Mouse (Mus musculus) heart, adult 9 months (tissue): ENCODE data around the gene Krtap2-4.
A peak's percentile ranks its signal among the peaks of the same experiment; 100 is the strongest.

Source experiments
- DNase-seq, 2 experiments: peaks; one replicate each; pipeline ENCODE4 v3.0.0; 2022; ENCODE audit warnings: low spot score in 2 of 2

Gene Krtap2-4

GRCm38 (mm10) chr11:99583245-99583704 lies 31.4 kb downstream of the Krtap2-4 start, which contains the start of gene Krtap1-4:
Gene Krtap1-4, minus strand, starts transcription at chr11:99583654.
- no peak for DNase-seq

GRCm38 (mm10) chr11:99581564-99581963 lies 33.1 kb downstream of the Krtap2-4 start:
- DNase-seq, result no peak

GRCm38 (mm10) chr11:99581051-99581450 lies 33.6 kb downstream of the Krtap2-4 start:
- DNase-seq, result no peak

- no peak for DNase-seq
Observed at GRCm38 (mm10) chr11:99580636-99581035, 34.0 kb downstream of the Krtap2-4 start, which contains the start of gene Krtap1-5. Gene Krtap1-5, minus strand, starts transcription at chr11:99581016.

- DNase-seq, result peak; percentile 10 to 14
Observed at GRCm38 (mm10) chr11:99574106-99574505, 40.5 kb downstream of the Krtap2-4 start.

GRCm38 (mm10) chr11:99573164-99573563 lies 41.5 kb downstream of the Krtap2-4 start:
- no peak for DNase-seq

GRCm38 (mm10) chr11:99566530-99566929 lies 48.1 kb downstream of the Krtap2-4 start, which contains the start of gene Krtap3-1:
Gene Krtap3-1, minus strand, starts transcription at chr11:99566630.
- DNase-seq, result no peak
